Mouse (Mus musculus) gastrocnemius, postnatal 36 days (tissue): Measurements from ENCODE around the gene Evl. TPM values are rescaled to one million over a fixed set of nuclear protein-coding genes. Genes with fewer than 3 reads are reported as not detected.

Experiments
- DNase-seq, 2 experiments: peaks; one replicate each; pipeline ENCODE4 v3.0.0; 2022
- intact Hi-C: fragments of 180-260 bp; cut with DNase I; formaldehyde crosslinking; loops from one replicate; pipeline ENCODE4 v1.15.1; 2025
- microRNA-seq, 2 experiments: library from miRNA; unstranded; fragments of <30 nt; microRNA quantifications; one replicate each; pipeline ENCODE4 v1.2.0; 2021
- total RNA-seq, 2 experiments: library from RNA; stranded (reverse); gene quantifications; 2 replicates each; pipeline ENCODE4 v1.2.3; 2021

The Evl gene
- total RNA-seq, 2 experiments from 2014 or later: 11.5 to 16.7 TPM

DNA sequence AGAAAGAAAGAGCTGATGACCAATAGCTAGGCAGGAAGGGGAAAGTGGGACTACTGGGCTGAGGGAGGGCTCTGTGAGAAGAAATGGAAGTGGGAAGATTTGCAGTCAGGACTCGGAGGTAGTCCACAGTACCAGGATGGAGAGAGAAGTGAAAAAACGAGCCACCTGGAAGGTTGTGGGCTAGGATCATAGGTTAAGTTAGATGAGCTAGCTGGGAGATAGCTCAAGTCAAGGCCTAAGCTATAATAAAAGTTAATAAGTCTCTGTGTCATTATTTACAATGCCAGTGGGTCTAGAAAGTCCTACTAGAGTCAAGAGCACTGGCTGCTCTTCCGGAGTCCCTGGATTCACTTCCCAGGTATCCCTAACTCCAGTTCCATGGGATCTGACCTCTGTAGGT, 164.0 kb downstream of the Evl start:
- intact Hi-C loops: no loop called here
- no peak for DNase-seq

DNA sequence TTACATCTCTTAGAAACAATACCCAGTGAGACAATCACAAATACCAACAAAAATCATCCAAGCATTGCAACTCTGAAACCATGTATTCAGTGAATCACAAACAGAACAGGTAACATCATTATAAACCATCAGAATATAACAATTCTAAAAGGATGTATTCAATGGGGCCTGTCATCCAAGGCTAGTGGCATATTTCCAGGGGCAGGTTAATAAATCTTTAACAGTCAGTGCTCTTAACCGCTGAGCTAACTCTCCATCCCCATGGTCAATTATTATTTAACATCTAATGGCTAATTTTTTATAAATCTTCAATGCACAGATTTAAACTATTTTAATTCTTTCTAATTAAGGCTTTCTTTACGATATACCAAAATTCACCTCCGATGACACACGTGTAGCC, 167.9 kb downstream of the Evl start:
- no peak for DNase-seq
- intact Hi-C loops: no loop called here

DNA sequence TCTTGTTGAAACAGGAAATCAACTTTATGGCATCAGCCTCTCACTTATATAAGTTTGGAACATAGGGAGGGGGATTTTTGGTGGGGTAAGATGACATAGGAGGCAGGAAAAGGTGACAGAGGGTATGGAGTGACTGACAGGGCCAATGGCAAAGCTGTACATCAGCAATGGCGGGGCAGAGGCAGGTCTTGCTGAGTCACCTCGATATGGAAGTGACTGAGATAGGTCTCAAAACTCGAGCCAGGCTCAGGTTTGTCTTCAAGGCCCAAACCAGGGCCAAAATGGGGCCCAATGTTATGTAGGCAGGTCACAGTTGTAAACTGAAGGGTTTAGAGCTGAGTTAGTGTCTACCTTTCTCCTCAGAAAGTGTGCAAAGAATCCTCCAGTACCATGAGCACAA, 169.3 kb downstream of the Evl start:
- no peak for DNase-seq
- intact Hi-C loops: no loop called here

DNA sequence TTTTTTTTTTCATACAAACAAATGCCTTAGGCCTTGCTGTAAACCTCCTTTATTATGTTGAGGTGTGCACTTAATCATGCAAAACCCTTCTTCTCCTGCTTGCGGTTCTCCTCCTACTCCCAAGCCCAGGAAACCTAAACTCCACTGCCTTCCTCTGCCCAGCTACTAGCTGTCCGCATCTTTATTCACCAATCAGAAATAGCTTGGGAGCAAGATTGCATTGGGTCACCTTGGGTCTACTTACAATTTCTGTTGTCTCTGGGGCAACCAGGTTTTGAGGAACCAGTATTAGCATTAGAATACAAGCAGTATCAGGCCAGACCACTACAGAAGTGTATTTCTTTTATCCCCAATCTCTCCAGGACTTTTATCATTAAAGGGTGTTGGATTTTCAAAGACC, 179.9 kb downstream of the Evl start:
- DNase-seq: no peak
- intact Hi-C loops: no loop called here

DNA sequence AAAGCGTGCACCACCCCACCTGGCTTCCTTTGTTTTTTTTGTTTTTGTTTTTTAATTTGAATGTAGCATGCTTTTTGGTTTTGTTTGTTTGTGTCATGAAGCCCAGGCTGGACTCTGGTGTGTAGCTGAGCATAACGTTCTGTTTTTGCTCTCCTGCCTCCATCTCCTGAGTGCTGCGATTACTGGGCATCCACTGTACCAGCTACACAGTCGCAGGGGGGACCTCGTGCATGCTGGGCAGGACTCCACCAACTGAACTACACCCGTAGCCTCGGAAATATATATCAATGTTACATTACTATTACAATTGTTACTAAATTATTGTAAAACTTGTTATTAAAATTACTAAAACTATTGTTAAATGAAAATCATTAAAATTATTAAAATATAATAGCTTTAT, 183.3 kb downstream of the Evl start:
- no peak for DNase-seq
- intact Hi-C loops: no loop called here

Small RNAs within 50 kb of the gene (microRNA-seq; reads per million reads assigned to microRNA genes)
- gene Gm23872 (0 reads per million in 2 experiments), gene Mir342 (656 to 922 reads per million in 2 experiments)

Other genes starting within 250 kb of the Evl start
- gene Hhipl1, start 248.4 kb upstream of the Evl start, total RNA-seq: 1 to 10 TPM in 1 of 2 experiments, under 1 TPM in 1; 0.74 to 1.3 TPM
- under 1 TPM in 1 of 2 experiments, not detected in 1; 0.26 TPM for gene Cyp46a1, start 220.3 kb upstream of the Evl start, total RNA-seq
- 100 to 1,000 TPM in 1 of 2 experiments, 10 to 100 TPM in 1; 98.2 to 103 TPM for gene Eml1, start 183.8 kb upstream of the Evl start, total RNA-seq
- under 1 TPM in 1 of 2 experiments, not detected in 1; 0.15 TPM for gene Degs2, start 147.6 kb downstream of the Evl start, total RNA-seq
- gene Yy1, start 238.3 kb downstream of the Evl start, total RNA-seq: 10 to 100 TPM; 24.6 to 28.5 TPM